Mouse (Mus musculus) limb, embryonic 15.5 days (tissue): ENCODE measurements around the gene Tmem145. TPM values are rescaled to one million over a fixed set of nuclear protein-coding genes. Genes with fewer than 3 reads are reported as not detected.
A peak's percentile ranks its signal among the peaks of the same experiment; 100 is the strongest.
"Not testable (repeated sequence)": the region's sequence is repeated elsewhere in the genome, so short reads cannot be mapped to it uniquely, and the experiment has no call there.

Experiments used
- ATAC-seq: fragments of 200-750 bp; cut with Nextera tagmentation; 2 replicates; pipeline ENCODE4 v1.8.0; 2017; ENCODE audit warnings: low read depth, moderate TSS enrichment; ENCODE audit not compliant: insufficient number of reproducible peaks, low FRiP score, low TSS enrichment
- H3K27ac ChIP-seq: fragments of 300-500 bp; sonication (generic); 2 replicates; pipeline ENCODE4 v1.5.1; 2015; ENCODE audit warnings: moderate library complexity, mild to moderate bottlenecking, inconsistent platforms
- H3K27me3 ChIP-seq: fragments of 300-500 bp; sonication (generic); 2 replicates; pipeline ENCODE4 v1.6.1; 2015; ENCODE audit warnings: inconsistent platforms
- H3K36me3 ChIP-seq: fragments of 300-500 bp; sonication (generic); 2 replicates; pipeline ENCODE4 v1.6.1; 2015; ENCODE audit warnings: inconsistent platforms
- H3K4me1 ChIP-seq: fragments of 300-500 bp; sonication (generic); 2 replicates; pipeline ENCODE4 v1.6.1; 2015; ENCODE audit warnings: inconsistent platforms
- H3K4me2 ChIP-seq: fragments of 300-500 bp; sonication (generic); 2 replicates; pipeline ENCODE4 v1.6.1; 2015; ENCODE audit warnings: mild to moderate bottlenecking, inconsistent platforms
- H3K4me3 ChIP-seq: fragments of 300-500 bp; sonication (generic); 2 replicates; pipeline ENCODE4 v1.5.1; 2015; ENCODE audit warnings: mild to moderate bottlenecking, inconsistent platforms
- H3K9ac ChIP-seq: fragments of 300-500 bp; sonication (generic); 2 replicates; pipeline ENCODE4 v1.6.1; 2015; ENCODE audit warnings: inconsistent platforms
- H3K9me3 ChIP-seq: fragments of 300-500 bp; sonication (generic); 2 replicates; pipeline ENCODE4 v1.6.1; 2016; ENCODE audit warnings: inconsistent platforms
- WGBS: fragments of 180-500 bp; shearing (Covaris S2); methylation state at CpG from one replicate; pipeline ENCODE4 v1.1.7; 2015; 5-methylcytosine and 5-hydroxymethylcytosine counted together
- polyA plus RNA-seq: library from polyadenylated mRNA; unstranded; fragments of >200 nt; fragmentation: Nextera tagmentation; extraction: Ambion mirVana; gene quantifications from 2 replicates; pipeline ENCODE4 v1.2.1, GENCODE M21; 2015

Tmem145 gene
- polyA plus RNA-seq, 1 experiment from 2014 or later: 0.61 TPM

DNA sequence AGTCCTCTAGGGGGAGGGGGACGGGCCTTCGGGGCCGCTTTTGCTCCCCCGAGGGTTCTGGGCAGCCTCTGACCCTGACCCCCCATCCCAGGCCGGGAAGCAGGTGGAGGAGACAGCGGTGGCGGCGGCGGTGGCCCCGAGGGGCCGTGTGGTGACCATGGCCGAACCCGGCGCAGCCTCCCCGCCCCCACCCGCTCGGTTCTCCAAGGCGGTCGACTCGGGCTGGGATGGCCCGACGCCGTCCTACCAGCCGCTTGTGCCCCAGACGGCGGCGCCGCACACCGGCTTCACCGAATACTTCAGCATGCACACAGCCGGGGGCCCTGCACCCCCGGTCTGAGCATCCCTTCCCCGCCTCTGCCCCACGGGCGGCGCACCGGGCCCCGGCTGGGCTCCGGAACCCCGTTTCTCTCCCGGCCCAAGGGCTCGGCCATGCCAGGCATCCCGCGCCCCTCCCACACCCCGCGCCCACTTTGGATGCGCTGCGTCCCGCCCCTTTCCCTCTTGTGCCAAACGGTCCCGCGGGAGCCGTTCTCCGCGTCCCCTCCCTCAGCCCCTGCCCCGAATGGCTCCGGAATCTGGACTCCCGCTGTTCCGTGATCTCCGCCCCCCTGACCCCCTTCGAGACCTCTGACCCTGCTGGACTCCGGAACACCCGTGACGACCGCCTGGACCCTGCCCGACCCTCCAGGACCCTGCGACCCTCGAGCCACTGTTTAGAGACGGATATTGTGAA is 9.6 kb downstream of the Tmem145 start:
- H3K9me3 ChIP-seq: no peaks in the 10 kb centered on the region
- ATAC-seq: no peak
- peak overlapping the region; percentile 89 for H3K4me2 ChIP-seq
- H3K27me3 ChIP-seq: peaks cover 50% of the 10 kb centered on the region
- 1% methylated on average over 58 of the region's 69 CpGs for WGBS
- no peaks in the 10 kb centered on the region for H3K36me3 ChIP-seq
- H3K4me1 ChIP-seq: peaks cover 37% of the 10 kb centered on the region
- no peak overlapping the region for H3K27ac ChIP-seq
- H3K4me3 ChIP-seq: peak overlapping the region; percentile 68
- peak overlapping the region; percentile 31 for H3K9ac ChIP-seq

- Histone ChIP-seq H3K27ac (peak within 1 kb of the TSS; percentile 91), H3K36me3 (no peaks in the 10 kb centered on the region), H3K27me3 (peaks cover 41% of the 10 kb centered on the region), H3K9ac (peak within 1 kb of the TSS; percentile 76), H3K4me1 (peaks cover 45% of the 10 kb centered on the region), H3K9me3 (no peaks in the 10 kb centered on the region), H3K4me3 (peak within 1 kb of the TSS; percentile 68), H3K4me2 (peak within 1 kb of the TSS; percentile 98)
- under 1% methylated on average over 51 of the region's 52 CpGs for WGBS
- peak; percentile 99 for ATAC-seq
Measured at GRCm38 (mm10) chr7:25316532-25317445, 10.9 kb downstream of the Tmem145 start, which contains the start of gene Megf8. Megf8 (plus strand) TSS chr7:25317164.

DNA sequence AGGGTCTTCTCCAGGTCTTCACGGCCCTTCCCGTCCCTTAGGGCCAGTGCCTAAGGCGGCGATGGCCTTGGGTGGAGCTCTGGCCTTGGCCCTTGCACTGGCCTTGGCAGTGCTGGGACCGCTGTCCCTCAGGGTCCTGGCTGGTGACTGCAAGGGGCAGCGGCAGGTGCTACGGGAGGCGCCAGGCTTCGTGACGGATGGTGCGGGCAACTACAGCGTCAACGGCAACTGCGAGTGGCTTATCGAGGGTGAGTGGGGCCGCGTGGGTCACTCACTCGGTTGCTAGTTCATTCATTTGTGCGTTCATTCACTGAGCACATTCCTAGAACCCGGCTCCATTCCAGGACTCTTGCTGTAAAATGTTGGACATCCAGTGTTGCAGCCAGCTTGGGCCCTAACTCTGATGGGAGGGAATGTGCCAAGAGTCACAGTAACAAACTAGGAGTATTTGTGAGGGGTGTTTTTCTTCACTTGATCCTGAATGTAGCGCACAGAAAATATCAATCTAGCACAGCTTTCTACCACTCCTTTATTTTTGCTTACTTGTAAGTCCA is 11.6 kb downstream of the Tmem145 start:
- Histone ChIP-seq H3K9ac (peak overlapping the region; percentile 76), H3K27me3 (peaks cover 34% of the 10 kb centered on the region), H3K36me3 (no peaks in the 10 kb centered on the region), H3K4me2 (peak overlapping the region; percentile 98), H3K4me1 (peaks cover 50% of the 10 kb centered on the region), H3K27ac (peak overlapping the region; percentile 91), H3K4me3 (peak overlapping the region; percentile 68), H3K9me3 (no peaks in the 10 kb centered on the region)
- WGBS: 13% methylated on average over 21 of the region's 21 CpGs
- ATAC-seq: no peak

- peak; percentile 83 for ATAC-seq
- 14% methylated on average over 6 of the region's 6 CpGs for WGBS
- Histone ChIP-seq H3K9me3 (no peaks in the 10 kb centered on the region), H3K27ac (peak overlapping the region; percentile 94), H3K36me3 (no peaks in the 10 kb centered on the region), H3K4me2 (peak overlapping the region; percentile 44), H3K27me3 (no peaks in the 10 kb centered on the region), H3K9ac (no peak overlapping the region), H3K4me3 (peak overlapping the region; percentile 21), H3K4me1 (peaks cover 41% of the 10 kb centered on the region)
Measured at GRCm38 (mm10) chr7:25322058-25322484, 16.2 kb downstream of the Tmem145 start.

- Histone ChIP-seq H3K27ac (no peak overlapping the region), H3K9ac (no peak overlapping the region), H3K4me3 (no peak overlapping the region), H3K36me3 (peaks cover 1% of the 10 kb centered on the region), H3K9me3 (no peaks in the 10 kb centered on the region), H3K4me1 (peaks cover 31% of the 10 kb centered on the region), H3K27me3 (no peaks in the 10 kb centered on the region), H3K4me2 (no peak overlapping the region)
- WGBS: 84% methylated on average over 2 of the region's 2 CpGs
- ATAC-seq: no peak
Measured at GRCm38 (mm10) chr7:25323219-25323618, 17.3 kb downstream of the Tmem145 start.

GRCm38 (mm10) chr7:25325431-25325830 is 19.5 kb downstream of the Tmem145 start:
- not testable (repeated sequence) for H3K27me3 ChIP-seq, H3K9ac ChIP-seq, H3K4me2 ChIP-seq, H3K9me3 ChIP-seq, H3K4me3 ChIP-seq, ATAC-seq, H3K27ac ChIP-seq
- peaks cover 17% of the 10 kb centered on the region for H3K36me3 ChIP-seq
- H3K4me1 ChIP-seq: peaks cover 26% of the 10 kb centered on the region
- 89% methylated on average over 6 of the region's 6 CpGs for WGBS

DNA sequence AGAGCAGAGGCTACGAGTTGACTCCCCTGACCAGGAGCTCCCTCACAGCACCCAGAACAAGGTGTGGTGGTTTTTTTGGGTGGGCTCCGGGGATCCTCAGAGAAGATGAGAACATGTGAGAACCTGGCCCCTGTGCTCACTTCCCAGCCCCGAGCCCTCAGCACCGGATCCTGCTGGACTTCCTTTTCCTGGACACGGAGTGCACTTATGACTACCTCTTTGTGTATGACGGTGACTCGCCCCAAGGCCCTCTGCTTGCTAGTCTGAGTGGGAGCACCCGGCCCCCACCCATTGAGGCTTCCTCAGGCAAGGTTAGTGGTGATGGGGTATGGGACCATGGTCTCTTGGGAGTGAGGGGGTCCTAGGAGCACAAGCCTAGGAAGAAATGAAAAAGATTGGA is 20.3 kb downstream of the Tmem145 start:
- Histone ChIP-seq H3K4me2 (no peak overlapping the region), H3K9me3 (no peaks in the 10 kb centered on the region), H3K36me3 (peaks cover 25% of the 10 kb centered on the region), H3K4me1 (peaks cover 24% of the 10 kb centered on the region), H3K9ac (no peak overlapping the region), H3K27me3 (no peaks in the 10 kb centered on the region), H3K27ac (peak overlapping the region; percentile 27; the same call in 1 of the 2 replicates), H3K4me3 (no peak overlapping the region)
- 81% methylated on average over 8 of the region's 8 CpGs for WGBS
- no peak for ATAC-seq

DNA sequence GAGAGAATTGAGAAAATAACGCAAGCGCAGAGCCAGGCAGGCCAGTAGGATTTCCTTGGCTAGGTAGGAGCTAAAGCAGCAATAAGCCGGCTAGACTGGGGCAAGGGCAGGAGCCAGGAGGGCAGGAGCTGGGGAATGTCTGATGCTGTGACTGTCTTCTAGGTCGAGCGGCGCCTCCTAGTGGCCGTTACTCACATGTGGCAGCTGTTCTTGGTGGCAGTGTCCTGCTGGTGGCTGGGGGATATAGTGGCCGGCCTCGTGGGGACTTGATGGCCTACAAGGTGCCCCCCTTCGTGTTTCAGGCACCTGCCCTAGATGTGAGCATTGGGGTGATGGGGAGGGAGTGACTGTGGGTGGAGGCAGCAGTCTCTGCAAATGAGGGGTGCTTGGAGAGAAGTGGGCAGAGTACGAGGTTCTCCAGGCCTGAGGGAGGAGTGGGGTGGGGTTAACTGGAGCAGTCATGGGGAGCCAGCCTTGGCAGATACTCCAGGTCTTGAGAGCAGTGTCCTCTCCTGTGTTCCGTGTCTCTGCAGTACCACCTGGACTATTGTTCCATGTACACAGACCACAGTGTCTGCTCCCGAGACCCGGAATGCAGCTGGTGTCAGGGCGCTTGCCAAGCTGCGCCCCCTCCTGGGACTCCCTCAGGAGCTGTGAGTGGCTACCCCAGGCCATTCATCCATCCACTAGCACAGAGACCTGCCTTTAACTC is 27.8 kb downstream of the Tmem145 start:
- Histone ChIP-seq H3K27ac (no peak overlapping the region), H3K9ac (0 out of 2 replicates have a peak overlapping the region, but pooled peaks have one; percentile 14), H3K36me3 (peaks cover 69% of the 10 kb centered on the region), H3K4me2 (no peak overlapping the region), H3K4me1 (no peaks in the 10 kb centered on the region), H3K27me3 (no peaks in the 10 kb centered on the region), H3K9me3 (no peaks in the 10 kb centered on the region), H3K4me3 (no peak overlapping the region)
- WGBS: 44% methylated on average over 16 of the region's 16 CpGs
- ATAC-seq: peak; percentile 62

GRCm38 (mm10) chr7:25334472-25334871 is 28.6 kb downstream of the Tmem145 start:
- Histone ChIP-seq H3K9me3 (no peaks in the 10 kb centered on the region), H3K36me3 (peaks cover 74% of the 10 kb centered on the region), H3K4me2 (no peak overlapping the region), H3K4me3 (no peak overlapping the region), H3K27ac (no peak overlapping the region), H3K4me1 (no peaks in the 10 kb centered on the region), H3K9ac (no peak overlapping the region), H3K27me3 (no peaks in the 10 kb centered on the region)
- peak; percentile 11; the same call in 1 of the 2 replicates for ATAC-seq
- 82% methylated on average over 12 of the region's 12 CpGs for WGBS

GRCm38 (mm10) chr7:25339329-25339728 is 33.4 kb downstream of the Tmem145 start:
- ATAC-seq: no peak
- no peaks in the 10 kb centered on the region for H3K9me3 ChIP-seq
- H3K4me1 ChIP-seq: no peaks in the 10 kb centered on the region
- WGBS: 90% methylated on average over 9 of the region's 9 CpGs
- H3K27me3 ChIP-seq: no peaks in the 10 kb centered on the region
- peaks cover 83% of the 10 kb centered on the region for H3K36me3 ChIP-seq
- H3K4me2 ChIP-seq: no peak overlapping the region
- no peak overlapping the region for H3K27ac ChIP-seq
- H3K4me3 ChIP-seq: no peak overlapping the region
- H3K9ac ChIP-seq: no peak overlapping the region

GRCm38 (mm10) chr7:25341000-25341784 is 35.3 kb downstream of the Tmem145 start:
- Histone ChIP-seq H3K4me3 (no peak overlapping the region), H3K27ac (no peak overlapping the region), H3K4me1 (no peaks in the 10 kb centered on the region), H3K27me3 (no peaks in the 10 kb centered on the region), H3K9ac (no peak overlapping the region), H3K36me3 (peaks cover 78% of the 10 kb centered on the region), H3K9me3 (no peaks in the 10 kb centered on the region), H3K4me2 (no peak overlapping the region)
- WGBS: 79% methylated on average over 20 of the region's 20 CpGs
- ATAC-seq: no peak
